Mouse (Mus musculus): Measurements from ENCODE around the gene Tldc1.

Gene Tldc1

DNA sequence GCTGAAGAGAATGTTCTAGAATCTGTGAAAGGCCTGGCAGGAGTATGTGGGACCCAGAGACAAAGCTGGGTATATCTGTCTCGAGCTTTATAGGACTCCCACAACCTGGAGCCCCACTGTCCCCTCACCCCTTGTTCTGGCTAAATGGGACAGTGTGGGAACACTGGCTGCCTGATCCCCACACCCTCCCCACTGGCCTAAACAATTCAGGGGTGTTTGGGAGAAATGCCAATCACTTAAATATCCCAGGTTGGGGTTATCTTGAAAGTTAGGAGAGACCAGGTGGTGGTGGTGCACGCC, 20.7 kb upstream of the Tldc1 start:
- DNase-seq, result no peak

DNA sequence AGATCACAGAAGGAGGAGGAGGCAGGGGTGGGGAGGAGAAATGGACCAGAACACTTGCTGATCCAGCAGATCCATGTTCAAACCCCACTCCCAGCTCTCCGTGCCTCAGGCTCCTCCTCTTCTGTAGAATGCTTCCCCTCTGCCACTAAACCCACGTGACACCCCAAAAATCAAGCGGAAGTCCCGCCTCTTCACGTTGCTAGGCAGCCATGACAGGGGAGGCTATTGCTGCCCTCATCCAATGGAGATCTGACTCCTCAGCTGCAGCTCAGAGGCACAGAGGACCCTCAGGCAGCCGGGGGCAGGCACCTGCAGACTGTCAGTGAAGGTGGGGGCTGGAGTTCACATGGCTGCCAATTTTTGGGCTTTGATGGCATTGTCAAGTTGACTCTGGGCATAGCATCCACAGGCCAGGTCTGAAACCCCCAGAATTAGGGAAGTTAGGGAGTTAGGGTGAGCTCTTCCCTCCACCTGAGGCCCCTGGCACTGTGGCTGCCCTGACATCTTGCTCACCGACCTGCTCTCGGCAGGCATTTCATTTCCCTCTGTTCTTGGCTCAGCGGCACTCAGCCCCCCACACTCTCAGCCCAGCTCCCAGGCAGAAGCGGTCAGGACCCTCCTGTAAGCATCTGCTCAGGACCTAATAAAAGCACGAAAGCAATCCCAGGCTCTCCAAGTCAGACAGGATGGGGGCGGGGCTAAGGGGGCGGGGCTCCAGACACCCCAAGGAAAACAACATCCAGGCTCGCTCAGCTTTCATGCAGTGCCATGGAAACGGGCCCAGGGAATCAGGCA, 20.2 kb upstream of the Tldc1 start:
- DNase-seq, result peak; percentile 81

- DNase-seq, result no peak
These were observed 17.4 kb upstream of the Tldc1 start for GRCm38 (mm10) chr8:119795651-119796050.

GRCm38 (mm10) chr8:119794689-119795088, 16.5 kb upstream of the Tldc1 start:
- DNase-seq, result no peak

DNA sequence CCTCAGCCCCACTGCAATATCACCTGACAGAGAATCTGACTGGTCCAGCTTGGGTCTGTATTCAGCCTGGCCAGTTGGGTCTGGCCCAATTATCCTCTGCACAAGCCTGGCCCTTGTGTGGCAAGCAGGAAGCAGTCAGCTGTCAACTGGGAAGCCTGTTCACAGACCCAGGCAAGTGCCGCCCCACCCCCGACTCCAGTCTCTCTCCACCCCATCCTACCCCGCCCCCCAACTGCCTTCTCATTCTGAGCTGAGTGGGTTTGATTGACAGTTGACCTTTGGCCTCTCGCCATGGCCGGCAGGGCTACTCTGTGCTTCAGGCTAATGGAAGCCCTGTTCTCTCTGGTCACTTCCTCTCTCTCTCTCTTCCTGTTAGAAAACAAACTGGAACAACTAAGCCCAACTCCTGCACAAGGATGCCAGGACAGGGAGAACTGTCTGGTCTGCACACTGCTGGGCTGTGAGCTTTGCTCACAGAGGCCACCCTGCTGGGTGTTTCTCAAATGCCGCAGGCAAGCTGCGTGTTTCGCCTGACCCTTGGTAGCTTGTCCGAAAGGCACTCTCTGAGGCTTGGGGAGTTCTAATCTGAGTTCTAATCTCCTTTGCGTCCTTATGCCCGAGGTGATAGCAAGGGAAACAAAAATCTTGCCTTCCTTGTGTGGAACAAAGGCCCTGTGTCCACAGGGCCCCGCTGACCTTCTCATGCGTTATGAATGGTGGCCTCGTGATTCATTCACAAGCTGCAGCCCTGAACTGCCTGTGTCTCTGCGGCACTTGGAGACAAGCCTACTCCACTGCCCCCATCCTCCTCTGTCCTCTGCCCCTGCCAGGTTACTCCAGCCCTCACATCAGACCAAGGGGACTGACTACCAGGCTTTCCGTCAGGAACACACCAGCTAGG, 13.8 kb upstream of the Tldc1 start:
- peak; percentile 80 for DNase-seq

DNA sequence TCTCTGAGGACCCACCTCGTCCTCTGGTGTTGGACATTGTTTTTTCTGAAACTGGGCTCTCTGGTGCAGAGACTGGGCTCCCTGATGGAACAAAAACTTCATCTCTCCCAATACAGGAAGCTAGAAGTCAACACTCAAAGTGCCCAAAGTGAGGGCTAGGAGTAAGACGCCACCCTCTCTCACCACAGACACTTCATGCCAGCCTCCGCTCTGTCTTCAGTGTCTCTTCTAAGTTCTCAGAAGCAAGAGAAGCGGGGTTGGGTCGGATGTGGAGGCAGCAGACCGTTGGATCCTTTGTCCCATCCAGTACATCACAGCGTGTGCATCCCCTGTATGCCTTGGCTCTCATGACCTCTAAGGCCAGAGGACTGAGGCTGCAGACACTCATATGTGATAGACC, 11.4 kb upstream of the Tldc1 start:
- no peak for DNase-seq

GRCm38 (mm10) chr8:119788607-119789381, 10.6 kb upstream of the Tldc1 start:
- no peak for DNase-seq

DNA sequence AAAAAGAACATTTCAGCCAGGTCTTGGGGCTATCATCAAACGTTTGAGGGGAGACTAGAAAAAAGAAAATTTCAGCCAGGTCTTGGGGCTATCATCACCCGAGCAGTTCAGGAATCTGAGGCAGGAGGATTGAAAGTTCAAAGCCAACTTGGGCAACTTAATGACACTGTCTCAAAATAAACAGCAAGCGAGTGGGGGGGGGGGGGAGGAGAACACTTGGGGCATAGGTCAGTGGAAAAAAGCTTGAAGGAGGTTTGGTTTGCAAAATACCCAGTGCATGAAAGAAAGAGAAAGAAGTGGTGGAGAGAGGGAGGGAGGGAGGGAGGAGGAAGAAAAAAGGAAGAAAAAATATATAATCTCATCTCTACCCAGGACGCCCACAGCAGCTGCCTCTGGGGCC, 9.1 kb upstream of the Tldc1 start:
- no peak for DNase-seq

DNA sequence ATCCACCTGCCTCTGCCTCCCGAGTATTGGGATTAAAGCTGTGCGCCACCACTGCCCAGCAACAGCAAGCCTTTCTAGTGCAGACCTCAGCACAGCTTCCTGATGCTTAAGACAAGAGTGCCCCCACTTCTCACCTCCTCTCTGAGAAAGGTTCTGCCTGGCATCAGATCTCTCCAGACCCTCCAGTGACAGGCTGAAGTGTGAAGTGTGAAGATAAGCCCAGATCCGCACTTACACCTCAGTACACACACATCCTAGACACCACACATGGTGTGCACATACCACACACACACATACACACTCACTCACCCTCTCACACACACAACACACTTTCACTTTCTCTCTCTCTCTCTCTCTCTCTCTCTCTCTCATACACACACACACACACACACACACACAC, 8.7 kb upstream of the Tldc1 start:
- no peak for DNase-seq

DNA sequence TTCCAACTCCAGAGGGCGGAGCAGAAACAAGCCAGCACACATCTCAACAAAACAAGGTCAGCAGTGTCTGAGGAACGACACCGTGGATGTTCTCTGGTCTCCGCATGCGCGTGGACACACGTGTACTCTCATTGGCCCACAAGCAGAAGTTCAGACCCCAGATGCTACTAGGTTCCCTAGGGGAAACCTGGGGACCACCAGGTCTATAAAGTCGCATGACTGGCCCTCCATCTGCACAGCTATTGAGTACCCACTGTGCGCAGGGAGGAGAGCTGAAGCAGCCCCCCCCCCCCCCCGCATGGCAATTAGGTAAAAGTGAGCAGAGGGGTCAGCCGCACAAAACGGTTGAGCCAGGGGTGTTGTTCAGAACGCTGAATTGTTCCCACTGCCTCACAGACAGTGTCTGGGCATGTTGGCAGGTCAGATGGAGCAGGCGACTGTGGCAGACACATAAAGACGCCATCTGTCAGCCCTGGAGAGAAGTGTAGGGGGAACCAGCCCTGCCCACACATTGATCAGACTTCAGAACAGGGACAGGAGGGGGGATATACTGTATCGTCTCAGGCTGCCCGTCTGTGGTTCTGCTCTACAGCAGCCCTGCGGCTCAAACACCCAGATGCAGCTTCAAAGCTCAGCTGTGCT, 7.7 kb upstream of the Tldc1 start:
- no peak for DNase-seq

DNA sequence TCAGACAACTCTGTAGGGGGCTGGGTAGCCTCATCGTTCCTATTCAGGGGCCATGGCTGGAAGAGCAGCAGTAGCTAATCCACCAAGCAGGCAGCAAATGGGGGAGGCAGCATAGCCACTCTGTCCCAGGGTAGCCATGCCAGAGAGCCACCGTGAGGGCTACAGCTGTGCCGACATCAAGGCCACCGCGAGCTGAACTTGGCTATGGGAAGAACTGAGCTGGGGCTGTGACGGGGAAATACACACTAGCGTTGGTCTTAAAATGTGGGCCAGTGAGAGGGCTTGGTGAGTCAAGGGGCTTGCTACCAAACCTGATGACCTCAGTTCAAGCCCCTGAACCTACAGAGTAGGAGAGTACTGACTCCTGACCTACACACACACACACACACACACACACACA, 6.5 kb upstream of the Tldc1 start:
- DNase-seq, result no peak

- no peak for DNase-seq
These were observed 5.9 kb upstream of the Tldc1 start for GRCm38 (mm10) chr8:119784141-119784574.

DNA sequence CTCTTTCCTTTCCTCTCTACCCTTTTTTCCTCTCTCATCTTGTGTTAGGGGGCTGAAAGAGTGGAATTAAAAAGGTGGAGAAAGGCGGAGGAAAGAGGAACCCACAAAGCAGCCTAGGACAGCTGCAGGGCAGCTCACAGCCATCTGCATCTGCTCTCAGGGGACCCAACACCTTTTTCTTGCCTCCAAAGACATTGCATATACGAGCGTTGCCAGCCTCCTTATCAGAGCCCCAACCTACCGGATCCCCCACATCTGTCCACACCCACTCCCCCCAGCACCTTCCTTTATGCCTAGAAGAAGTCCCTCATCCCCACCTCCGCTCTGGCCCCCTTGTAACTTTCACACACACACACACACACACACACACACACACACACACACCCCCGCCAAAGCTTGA, 5.4 kb upstream of the Tldc1 start:
- no peak for DNase-seq

GRCm38 (mm10) chr8:119782715-119783114, 4.5 kb upstream of the Tldc1 start:
- DNase-seq, result peak; percentile 88

DNA sequence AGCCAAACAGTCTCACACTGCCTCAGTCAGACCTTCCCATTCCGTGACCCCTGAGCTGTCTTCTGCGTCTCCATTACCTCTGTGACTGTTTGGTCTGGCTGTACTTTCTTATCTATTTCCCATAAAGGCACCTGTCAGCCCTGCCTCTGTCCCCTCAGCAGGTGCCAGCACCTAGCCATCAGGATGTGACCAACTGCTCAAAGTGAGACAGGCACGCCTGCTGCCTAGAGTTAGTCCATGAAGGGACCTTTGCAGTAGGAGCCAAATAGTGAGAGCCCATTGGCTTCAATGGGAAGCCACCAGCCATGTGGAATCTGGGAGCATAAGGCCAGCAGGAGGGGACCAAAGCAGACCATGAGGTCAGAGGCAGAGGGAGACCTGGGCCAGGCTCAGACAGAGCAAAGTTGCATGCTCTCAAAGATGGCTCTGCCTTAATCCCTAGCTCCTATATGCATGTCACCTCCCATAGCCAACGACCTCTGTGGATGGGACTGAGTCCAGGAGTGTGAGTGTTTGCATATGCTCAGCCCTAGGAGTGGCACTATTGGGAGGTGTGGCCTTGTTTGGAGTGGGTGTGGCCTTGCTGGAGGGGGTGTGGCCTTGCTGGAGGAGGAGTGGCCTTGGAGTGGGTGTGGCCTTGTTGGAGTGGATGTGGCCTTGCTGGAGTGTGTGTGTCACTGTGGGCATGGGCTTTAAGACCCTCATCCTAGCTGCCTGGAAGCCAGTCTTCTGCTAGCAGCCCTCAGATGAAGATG, 3.0 kb upstream of the Tldc1 start:
- DNase-seq, result peak; percentile 73

GRCm38 (mm10) chr8:119780402-119781049, 2.3 kb upstream of the Tldc1 start:
- DNase-seq, result no peak

DNA sequence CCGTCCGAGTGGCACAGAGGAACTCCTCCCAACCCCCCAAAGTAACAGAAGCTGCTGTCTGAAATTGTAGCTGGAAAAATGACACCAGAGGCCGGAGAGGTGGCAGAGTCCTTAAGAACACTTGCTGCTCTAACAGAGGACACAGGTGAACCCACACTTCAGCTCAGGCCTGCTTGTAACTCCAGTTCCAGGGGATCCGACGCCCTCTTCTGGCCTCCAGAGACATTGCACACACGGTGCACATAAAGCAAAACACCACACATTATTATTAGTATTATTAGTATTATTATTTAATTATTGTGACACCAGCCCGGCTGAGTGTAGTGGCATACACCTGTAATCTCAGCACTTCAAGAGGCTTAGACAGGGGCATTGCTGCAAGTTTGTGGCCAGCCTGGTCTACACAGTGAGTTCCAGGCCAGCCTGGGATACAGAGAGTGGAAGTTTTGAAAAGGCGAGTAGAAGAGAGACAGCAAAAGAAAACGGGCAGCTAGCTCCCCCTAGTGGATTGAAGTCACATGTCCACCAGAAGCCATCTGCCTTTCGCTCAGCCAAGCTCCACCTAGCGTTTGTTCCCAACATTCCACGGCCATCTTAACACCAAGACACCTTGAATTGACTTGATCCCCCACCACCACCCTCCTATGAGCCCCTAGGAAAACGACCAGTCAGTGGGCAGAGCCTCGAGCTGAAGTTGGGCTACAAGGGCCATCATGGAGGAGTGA, 959 bp upstream of the Tldc1 start:
- peak; percentile 90 for DNase-seq

- peak; percentile 46 for DNase-seq
These were observed 451 bp downstream of the Tldc1 start for GRCm38 (mm10) chr8:119777765-119778164.

DNA sequence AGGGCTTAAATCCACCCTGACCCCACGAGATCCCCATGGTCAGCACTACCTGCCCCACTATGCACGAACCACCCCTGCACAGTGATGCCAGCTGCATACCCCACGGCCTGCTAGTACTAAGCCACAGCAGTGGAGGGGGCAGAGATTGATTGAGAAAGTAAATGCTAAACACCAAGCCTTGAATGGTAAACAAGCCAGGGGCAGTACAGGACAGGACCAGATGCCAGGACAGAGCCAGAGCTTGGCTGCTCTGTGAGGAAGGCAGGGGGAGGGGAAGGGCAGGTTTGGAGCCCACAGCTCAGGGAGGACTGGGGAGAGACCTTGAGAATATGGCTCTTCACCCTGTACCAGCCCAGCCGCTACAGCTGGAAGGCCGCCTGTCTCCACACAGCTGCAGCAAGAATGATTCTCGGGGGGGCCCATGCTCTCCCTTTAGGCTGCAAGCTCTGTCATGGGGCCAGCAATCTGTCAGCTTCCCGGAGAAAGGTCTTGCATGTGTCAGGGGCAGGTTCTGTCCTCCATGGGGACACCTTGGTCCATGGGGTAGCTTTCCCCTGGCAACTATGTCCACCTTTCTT, 1.5 kb downstream of the Tldc1 start:
- no peak for DNase-seq

- no peak for DNase-seq
These were observed 12.3 kb downstream of the Tldc1 start for GRCm38 (mm10) chr8:119765761-119766444.

Measured in lung, postnatal 10 days (tissue).